Mouse (Mus musculus): ENCODE results near the gene Rbp4. TPM values are rescaled to one million over a fixed set of nuclear protein-coding genes. Genes with fewer than 3 reads are reported as not detected.
A peak's percentile ranks its signal among the peaks of the same experiment; 100 is the strongest.

Gene Rbp4
- polyA plus RNA-seq (2012; rRNA removed): 19.5 and 24.3 TPM in 2 replicates

GRCm38 (mm10) chr19:38125219-38125610 lies at the start of gene Rbp4:
Gene Rbp4 (minus strand): TSS chr19:38125281.
- DNase-seq (ENCODE audit: extremely low spot score in 1 of 2, low spot score in 1 of 2): no peak

- no peak for DNase-seq (ENCODE audit: extremely low spot score in 1 of 2, low spot score in 1 of 2)
Observed at GRCm38 (mm10) chr19:38164633-38165032, 39.6 kb upstream of the Rbp4 start.

- DNase-seq (ENCODE audit: extremely low spot score in 1 of 2, low spot score in 1 of 2): no peak
Observed at GRCm38 (mm10) chr19:38161648-38162354, 36.7 kb upstream of the Rbp4 start.

GRCm38 (mm10) chr19:38156243-38156642 lies 31.2 kb upstream of the Rbp4 start:
- DNase-seq (ENCODE audit: extremely low spot score in 1 of 2, low spot score in 1 of 2): no peak

GRCm38 (mm10) chr19:38143540-38144271 lies 18.6 kb upstream of the Rbp4 start:
- DNase-seq (ENCODE audit: extremely low spot score in 1 of 2, low spot score in 1 of 2): no peak

GRCm38 (mm10) chr19:38134806-38135205 lies 9.7 kb upstream of the Rbp4 start:
- DNase-seq (ENCODE audit: extremely low spot score in 1 of 2, low spot score in 1 of 2): no peak

- DNase-seq (ENCODE audit: extremely low spot score in 1 of 2, low spot score in 1 of 2): no peak
Observed at GRCm38 (mm10) chr19:38133986-38134385, 8.9 kb upstream of the Rbp4 start.

- DNase-seq (ENCODE audit: extremely low spot score in 1 of 2, low spot score in 1 of 2): no peak
Observed at GRCm38 (mm10) chr19:38132481-38132880, 7.4 kb upstream of the Rbp4 start, which contains the start of gene Pde6c. Gene Pde6c (plus strand): TSS chr19:38132781.

- DNase-seq (ENCODE audit: extremely low spot score in 1 of 2, low spot score in 1 of 2): no peak
Observed at GRCm38 (mm10) chr19:38126656-38127055, 1.6 kb upstream of the Rbp4 start.

- DNase-seq (ENCODE audit: extremely low spot score in 1 of 2, low spot score in 1 of 2): peak in 1 of 2 experiments; percentile 26
Observed at GRCm38 (mm10) chr19:38124401-38125218, 471 bp downstream of the Rbp4 start.

GRCm38 (mm10) chr19:38123921-38124320 lies 1.2 kb downstream of the Rbp4 start:
- DNase-seq (ENCODE audit: extremely low spot score in 1 of 2, low spot score in 1 of 2): no peak

GRCm38 (mm10) chr19:38120123-38120760 lies 4.8 kb downstream of the Rbp4 start:
- no peak for DNase-seq (ENCODE audit: extremely low spot score in 1 of 2, low spot score in 1 of 2)

- DNase-seq (ENCODE audit: extremely low spot score in 1 of 2, low spot score in 1 of 2): no peak
Observed at GRCm38 (mm10) chr19:38114834-38115491, 10.1 kb downstream of the Rbp4 start.

GRCm38 (mm10) chr19:38112575-38112974 lies 12.5 kb downstream of the Rbp4 start:
- no peak for DNase-seq (ENCODE audit: extremely low spot score in 1 of 2, low spot score in 1 of 2)

GRCm38 (mm10) chr19:38111056-38111455 lies 14.0 kb downstream of the Rbp4 start:
- DNase-seq (ENCODE audit: extremely low spot score in 1 of 2, low spot score in 1 of 2): no peak

GRCm38 (mm10) chr19:38109506-38110242 lies 15.4 kb downstream of the Rbp4 start:
- no peak for DNase-seq (ENCODE audit: extremely low spot score in 1 of 2, low spot score in 1 of 2)

GRCm38 (mm10) chr19:38107871-38108270 lies 17.2 kb downstream of the Rbp4 start:
- DNase-seq (ENCODE audit: extremely low spot score in 1 of 2, low spot score in 1 of 2): no peak

- no peak for DNase-seq (ENCODE audit: extremely low spot score in 1 of 2, low spot score in 1 of 2)
Observed at GRCm38 (mm10) chr19:38096858-38097758, 28.0 kb downstream of the Rbp4 start, which contains the start of gene Ffar4. Gene Ffar4 (plus strand): TSS chr19:38097071.
